Mouse (Mus musculus) bone marrow, adult 2 months (tissue): ENCODE results near the gene Msgn1. TPM values are rescaled to one million over a fixed set of nuclear protein-coding genes. Genes with fewer than 3 reads are reported as not detected.
A peak's percentile ranks its signal among the peaks of the same experiment; 100 is the strongest.

ENCODE experiments used
- H3K27ac ChIP-seq: fragments of 200-500 bp; 2 replicates; pipeline ENCODE4 v1.5.1; 2012; ENCODE audit warnings: low read depth, mild to moderate bottlenecking, control low read depth, inconsistent platforms, low read length; ENCODE audit not compliant: control insufficient read depth, poor library complexity, insufficient read depth
- H3K4me1 ChIP-seq: fragments of 200-500 bp; 2 replicates; pipeline ENCODE4 v1.6.1; 2011; ENCODE audit warnings: low read length; ENCODE audit not compliant: control insufficient read depth, insufficient read depth
- H3K4me3 ChIP-seq: fragments of 200-500 bp; replicated peaks from 2 replicates; pipeline ENCODE3; 2011; ENCODE audit warnings: mild to moderate bottlenecking, low read depth, low read length, control low read depth; ENCODE audit not compliant: control insufficient read depth
- CTCF ChIP-seq: fragments of 200-500 bp; IDR thresholded peaks from 2 replicates; pipeline ENCODE4 v1.5.1; 2011; ENCODE audit warnings: low read length, control low read depth; ENCODE audit not compliant: control insufficient read depth, insufficient read depth
- POLR2A ChIP-seq: fragments of 200-500 bp; IDR thresholded peaks from 2 replicates; pipeline ENCODE4 v1.6.1; 2011; ENCODE audit warnings: low read depth, mild to moderate bottlenecking, control low read depth, low read length, borderline replicate concordance; ENCODE audit not compliant: control insufficient read depth
- WGBS: fragments of 180-500 bp; shearing (Covaris S2); methylation state at CpG from one replicate; pipeline ENCODE4 v1.1.7; 2018; 5-methylcytosine and 5-hydroxymethylcytosine counted together
- polyA plus RNA-seq: library from polyadenylated mRNA; stranded (reverse); fragments of >200 nt; gene quantifications from 2 replicates; pipeline ENCODE4 v1.2.4, GENCODE M21; 2011; ENCODE audit warnings: low replicate concordance; ENCODE audit not compliant: missing spikeins, insufficient read depth, insufficient read length

Gene Msgn1
- polyA plus RNA-seq, 1 experiment: not detected

GRCm38 (mm10) chr12:11195031-11195430 is 13.7 kb downstream of the Msgn1 start:
- WGBS: 90% methylated on average over 1 of the region's 1 CpGs
- no peak overlapping the region for H3K4me3 ChIP-seq
- H3K27ac ChIP-seq: no peak overlapping the region
- TF ChIP-seq CTCF (no peak), POLR2A (no peak)
- no peaks in the 10 kb centered on the region; the same call in 1 of the 2 replicates for H3K4me1 ChIP-seq

GRCm38 (mm10) chr12:11178486-11179154 is 30.2 kb downstream of the Msgn1 start:
- no peak overlapping the region for H3K27ac ChIP-seq
- no peaks in the 10 kb centered on the region; the same call in 1 of the 2 replicates for H3K4me1 ChIP-seq
- TF ChIP-seq CTCF (peak; percentile 79), POLR2A (no peak)
- H3K4me3 ChIP-seq: no peak overlapping the region
- WGBS: 13% methylated on average over 11 of the region's 11 CpGs

DNA sequence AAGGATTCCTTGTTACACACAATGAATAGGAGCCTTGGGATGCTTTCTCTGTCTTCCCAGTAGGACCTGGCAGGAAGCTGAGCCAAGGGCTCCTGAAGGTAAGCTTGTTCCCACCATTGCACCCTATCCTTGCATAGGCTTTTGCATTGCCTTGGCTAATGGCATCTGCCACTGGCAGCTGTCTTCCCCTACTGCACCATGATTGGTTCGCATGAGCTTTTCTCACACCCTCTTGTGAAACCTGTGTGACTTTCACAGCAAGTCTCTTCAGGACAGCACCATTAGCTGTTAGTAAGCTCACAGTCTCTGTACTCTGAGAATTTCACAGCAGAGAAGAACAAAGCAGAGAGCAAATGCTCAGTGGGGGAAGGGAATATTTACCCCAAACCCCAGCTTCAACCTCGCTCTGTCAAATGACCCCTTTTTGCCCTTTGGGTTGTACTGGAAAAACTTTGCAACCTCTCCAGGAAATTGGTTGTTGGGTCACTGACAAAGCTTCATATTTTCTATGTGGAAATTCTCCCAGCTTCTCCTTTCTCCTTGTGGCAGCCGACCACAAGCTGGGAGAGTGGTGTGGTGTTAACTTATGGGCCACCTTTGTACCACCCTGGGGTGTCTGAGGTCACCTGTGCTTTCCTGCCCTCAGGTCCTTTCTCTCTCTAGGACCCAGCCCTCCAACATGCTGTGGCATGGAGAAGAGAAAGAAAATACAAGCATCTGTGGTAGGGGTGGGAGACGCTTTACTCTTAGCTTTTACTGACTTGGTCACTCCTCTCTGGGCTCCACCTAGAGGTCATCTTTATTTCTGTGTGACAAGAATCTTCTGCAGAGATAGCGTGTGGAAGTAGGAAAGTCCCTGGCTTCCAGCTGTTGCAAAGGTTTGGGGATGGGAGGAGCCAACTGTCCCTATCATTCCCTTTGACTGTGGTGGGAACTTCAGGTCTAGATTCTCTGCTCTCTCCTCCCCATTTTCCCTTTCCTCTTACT is 31.1 kb downstream of the Msgn1 start:
- no peak overlapping the region for H3K4me3 ChIP-seq
- WGBS: 9% methylated on average over 5 of the region's 5 CpGs
- H3K4me1 ChIP-seq: no peaks in the 10 kb centered on the region; the same call in 1 of the 2 replicates
- TF ChIP-seq POLR2A: no peak
- TF ChIP-seq CTCF: no peak
- H3K27ac ChIP-seq: no peak overlapping the region

DNA sequence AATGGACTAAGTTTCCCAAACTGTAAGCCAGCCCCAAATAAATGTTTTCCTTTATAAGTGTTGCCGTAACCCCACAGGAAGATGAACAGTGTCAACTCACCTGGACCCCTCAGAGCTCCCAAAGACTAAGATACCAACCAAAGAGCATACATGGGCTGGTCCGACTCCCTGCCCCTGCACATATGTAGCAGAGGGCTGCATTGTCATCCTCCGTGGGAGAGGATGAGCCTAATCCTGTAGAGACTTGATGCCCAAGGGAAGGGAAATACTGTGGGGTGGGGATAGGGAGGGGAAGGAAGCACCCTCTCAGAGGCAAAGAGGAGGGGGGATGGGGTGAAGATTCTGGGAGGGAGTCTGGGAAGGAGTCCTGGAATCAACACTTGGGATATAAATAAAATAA is 50.1 kb downstream of the Msgn1 start:
- 83% methylated on average over 3 of the region's 3 CpGs for WGBS
- TF ChIP-seq POLR2A: no peak
- TF ChIP-seq CTCF: no peak
- H3K4me3 ChIP-seq: no peak overlapping the region
- no peaks in the 10 kb centered on the region for H3K4me1 ChIP-seq
- H3K27ac ChIP-seq: no peak overlapping the region

Other genes starting within 250 kb of the Msgn1 start
- gene Kcns3, start 57.9 kb downstream of the Msgn1 start, polyA plus RNA-seq: not detected in 2 replicates
- gene Gen1, start 56.8 kb upstream of the Msgn1 start, polyA plus RNA-seq: 6.2 and 7.1 TPM in 2 replicates
- 49.5 and 74.0 TPM in 2 replicates for gene Smc6, start 56.9 kb upstream of the Msgn1 start, polyA plus RNA-seq
- gene Vsnl1, start 227.6 kb upstream of the Msgn1 start, polyA plus RNA-seq: 2.7 TPM in 1 of 2 replicates, not detected in the other
- gene Rad51ap2, start 247.1 kb upstream of the Msgn1 start, polyA plus RNA-seq: not detected in 2 replicates